8 mouse cellular contexts compared by ENCODE assay signal in genomic region chr3:131489657-131490142, GRCm38 (mm10). TPM values are rescaled to one million over a fixed set of nuclear protein-coding genes. Genes with fewer than 3 reads are reported as not detected.
DNase-seq lines count a peak whose midpoint lies in the region; ATAC-seq lines count a peak whose summit lies in the region.

No protein-coding gene starts in this region.

- H3K9me3 ChIP-seq in liver, embryonic 11.5 days (ENCODE audit: control insufficient read depth, low read length) = no peaks in the 10 kb centered on the region
- H3K9me3 ChIP-seq in midbrain, embryonic 16.5 days (replicated peaks; ENCODE audit: control insufficient read depth, low read length, poor library complexity, severe bottlenecking) = no peaks in the 10 kb centered on the region

- peak; percentile 53 for ATAC-seq in common myeloid progenitor, adult 5-6 weeks (replicated peaks; ENCODE audit: low read depth, poor library complexity, severe bottlenecking)
- peak; percentile 59 for ATAC-seq in liver, embryonic 11.5 days (replicated peaks; ENCODE audit: low FRiP score)
- ATAC-seq in midbrain, embryonic 16.5 days = peak; percentile 83

- peak overlapping the region; percentile 70; the same call in 1 of the 2 replicates for H3K27ac ChIP-seq in liver, embryonic 11.5 days (ENCODE audit: low read depth, low read length)
- no peak overlapping the region for H3K27ac ChIP-seq in midbrain, embryonic 16.5 days (ENCODE audit: low read length)

- peak overlapping the region; percentile 70 for H3K4me2 ChIP-seq in liver, embryonic 11.5 days
- H3K4me2 ChIP-seq in midbrain, embryonic 16.5 days (ENCODE audit: low read length) = peak overlapping the region; percentile 99

- H3K4me1 ChIP-seq in liver, embryonic 11.5 days (replicated peaks; ENCODE audit: control insufficient read depth, insufficient read depth, low read length) = no peaks in the 10 kb centered on the region; the same call in 1 of the 2 replicates
- H3K4me1 ChIP-seq in midbrain, embryonic 16.5 days (ENCODE audit: control insufficient read depth, insufficient read depth, low read length) = 0 out of 2 replicates have a peak, but pooled peaks cover 4% of the 10 kb centered on the region

- H3K36me3 ChIP-seq in liver, embryonic 11.5 days (ENCODE audit: control insufficient read depth, insufficient read depth, low read length) = no peaks in the 10 kb centered on the region
- no peaks in the 10 kb centered on the region for H3K36me3 ChIP-seq in midbrain, embryonic 16.5 days (ENCODE audit: control insufficient read depth, insufficient read depth, low read length)

- DNase-seq in urinary bladder, postnatal 25 days (ENCODE audit: low spot score) = peak; percentile 40
- DNase-seq in urinary bladder, postnatal 10 days (ENCODE audit: low spot score) = no peak
- DNase-seq in gastrocnemius, postnatal 4 days (ENCODE audit: low spot score in 2 of 2) = peak; percentile 43 to 59
- DNase-seq in kidney, adult 11 months = peak; percentile 86
- peak; percentile 55 for DNase-seq in liver, embryonic 11.5 days (ENCODE audit: low spot score)
- DNase-seq in thymus, postnatal 14 days = no peak

- H3K27me3 ChIP-seq in liver, embryonic 11.5 days (replicated peaks; ENCODE audit: control insufficient read depth, insufficient read depth, low read length) = peaks cover 50% of the 10 kb centered on the region
- peaks cover 6% of the 10 kb centered on the region for H3K27me3 ChIP-seq in midbrain, embryonic 16.5 days (ENCODE audit: control insufficient read depth, insufficient read depth, low read depth, low read length)

- H3K9ac ChIP-seq in liver, embryonic 11.5 days (ENCODE audit: low read depth, low read length) = peak overlapping the region; percentile 46
- peak overlapping the region; percentile 75 for H3K9ac ChIP-seq in midbrain, embryonic 16.5 days (ENCODE audit: low read depth, low read length)

- peak overlapping the region; percentile 62 for H3K4me3 ChIP-seq in liver, embryonic 11.5 days (ENCODE audit: low read depth, low read length)
- H3K4me3 ChIP-seq in midbrain, embryonic 16.5 days (ENCODE audit: low read depth, low read length) = peak overlapping the region; percentile 85

- 0% methylated on average over 23 of the region's 36 CpGs for WGBS in liver, embryonic 11.5 days
- WGBS in midbrain, embryonic 16.5 days = under 1% methylated on average over 34 of the region's 36 CpGs

RNA-seq across cellular contexts. Expression of gene Sgms2, which starts 1.5 kb away (rescaled TPM):
- 0.87 and 1.0 TPM in 2 replicates for total RNA-seq in common myeloid progenitor, adult 5-6 weeks (2017)
- 10 to 100 TPM in 1 of 2 experiments, 1 to 10 TPM in 1; 8.1 to 10.5 TPM for total RNA-seq in gastrocnemius, postnatal 4 days (2021)
- polyA plus RNA-seq in liver, embryonic 11.5 days (2014; fragmentation: Nextera tagmentation; extraction: Ambion mirVana) = 3.6 and 4.0 TPM in 2 replicates
- 1.3 and 1.6 TPM in 2 replicates for polyA plus RNA-seq in midbrain, embryonic 16.5 days (2015; fragmentation: Nextera tagmentation; extraction: Ambion mirVana)

Comparison
In these comparisons a context has a peak if more than half of its experiments do, and no peak if none do; other contexts are left out.
1. DNase-seq: peak in urinary bladder, postnatal 25 days (single experiment), gastrocnemius, postnatal 4 days (2 of 2), kidney, adult 11 months (single experiment) and liver, embryonic 11.5 days (single experiment); none in urinary bladder, postnatal 10 days (single experiment) and thymus, postnatal 14 days (single experiment).
2. Peak in every context shown above with its lines, with median percentiles within 50 percentile points of each other: ATAC-seq.